Mouse (Mus musculus): ENCODE results near the gene Snx20. TPM values are rescaled to one million over a fixed set of nuclear protein-coding genes. Genes with fewer than 3 reads are reported as not detected.
"Not testable (repeated sequence)": the region's sequence is repeated elsewhere in the genome, so short reads cannot be mapped to it uniquely, and the experiment has no call there.

Snx20 gene
- polyA plus RNA-seq, 1 experiment from 2014 or later = 3.2 TPM

DNA sequence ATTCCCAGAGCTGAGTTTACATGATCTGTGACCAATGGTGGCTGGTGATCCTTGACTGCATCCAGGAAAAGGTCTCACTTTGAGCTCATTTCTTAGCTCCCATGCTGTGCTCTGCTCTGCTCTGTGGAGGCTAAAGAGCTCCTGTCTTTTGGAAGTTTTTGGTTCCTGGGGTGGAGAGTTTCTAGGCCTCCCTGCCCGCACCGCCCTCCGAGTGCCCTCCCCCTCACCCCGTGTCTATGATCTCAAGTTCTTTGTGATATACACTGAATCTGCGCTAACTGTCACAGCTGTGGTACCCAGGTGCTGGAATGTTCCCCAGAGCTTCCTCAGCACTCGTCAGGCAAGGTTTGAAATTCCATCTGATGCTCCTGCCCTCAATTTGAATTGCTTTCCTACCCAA lies 34.9 kb upstream of the Snx20 start:
- H3K4me2 ChIP-seq (ENCODE audit: low read depth, low read length) = no peak overlapping the region
- H3K36me3 ChIP-seq (ENCODE audit: control insufficient read depth, insufficient read depth) = no peaks in the 10 kb centered on the region
- H3K4me3 ChIP-seq (ENCODE audit: low read length) = no peak overlapping the region
- H3K4me1 ChIP-seq (ENCODE audit: control insufficient read depth, insufficient read depth, low read length) = no peaks in the 10 kb centered on the region
- 80% methylated on average over 6 of the region's 6 CpGs for WGBS
- no peak for ATAC-seq (replicated peaks; ENCODE audit: extremely low read depth, insufficient read depth, low FRiP score)
- H3K27me3 ChIP-seq (ENCODE audit: control insufficient read depth, insufficient read depth, low read length) = peaks cover 2% of the 10 kb centered on the region; the same call in 1 of the 2 replicates
- H3K27ac ChIP-seq (ENCODE audit: low read length) = no peak overlapping the region
- H3K9me3 ChIP-seq (replicated peaks; ENCODE audit: control insufficient read depth, low read length) = no peaks in the 10 kb centered on the region
- no peak overlapping the region for H3K9ac ChIP-seq (ENCODE audit: low read length)

GRCm38 (mm10) chr8:88668400-88669086 lies 32.6 kb upstream of the Snx20 start:
- WGBS = 65% methylated on average over 14 of the region's 14 CpGs
- H3K4me3 ChIP-seq (ENCODE audit: low read length) = no peak overlapping the region
- no peaks in the 10 kb centered on the region for H3K9me3 ChIP-seq (replicated peaks; ENCODE audit: control insufficient read depth, low read length)
- no peaks in the 10 kb centered on the region for H3K4me1 ChIP-seq (ENCODE audit: control insufficient read depth, insufficient read depth, low read length)
- no peaks in the 10 kb centered on the region for H3K36me3 ChIP-seq (ENCODE audit: control insufficient read depth, insufficient read depth)
- no peak overlapping the region for H3K4me2 ChIP-seq (ENCODE audit: low read depth, low read length)
- H3K9ac ChIP-seq (ENCODE audit: low read length) = no peak overlapping the region
- no peak overlapping the region for H3K27ac ChIP-seq (ENCODE audit: low read length)
- no peak for ATAC-seq (replicated peaks; ENCODE audit: extremely low read depth, insufficient read depth, low FRiP score)
- peaks cover 2% of the 10 kb centered on the region; the same call in 1 of the 2 replicates for H3K27me3 ChIP-seq (ENCODE audit: control insufficient read depth, insufficient read depth, low read length)

- 39% methylated on average over 1 of the region's 1 CpGs for WGBS
- Histone ChIP-seq H3K27ac (ENCODE audit: low read length) (no peak overlapping the region), H3K4me1 (ENCODE audit: control insufficient read depth, insufficient read depth, low read length) (no peaks in the 10 kb centered on the region), H3K36me3 (ENCODE audit: control insufficient read depth, insufficient read depth) (no peaks in the 10 kb centered on the region), H3K9me3 (replicated peaks; ENCODE audit: control insufficient read depth, low read length) (no peaks in the 10 kb centered on the region), H3K4me3 (ENCODE audit: low read length) (no peak overlapping the region), H3K27me3 (ENCODE audit: control insufficient read depth, insufficient read depth, low read length) (peaks cover 2% of the 10 kb centered on the region; the same call in 1 of the 2 replicates), H3K9ac (ENCODE audit: low read length) (no peak overlapping the region), H3K4me2 (ENCODE audit: low read depth, low read length) (no peak overlapping the region)
- no peak for ATAC-seq (replicated peaks; ENCODE audit: extremely low read depth, insufficient read depth, low FRiP score)
These were observed 30.5 kb upstream of the Snx20 start for GRCm38 (mm10) chr8:88666435-88666834.

DNA sequence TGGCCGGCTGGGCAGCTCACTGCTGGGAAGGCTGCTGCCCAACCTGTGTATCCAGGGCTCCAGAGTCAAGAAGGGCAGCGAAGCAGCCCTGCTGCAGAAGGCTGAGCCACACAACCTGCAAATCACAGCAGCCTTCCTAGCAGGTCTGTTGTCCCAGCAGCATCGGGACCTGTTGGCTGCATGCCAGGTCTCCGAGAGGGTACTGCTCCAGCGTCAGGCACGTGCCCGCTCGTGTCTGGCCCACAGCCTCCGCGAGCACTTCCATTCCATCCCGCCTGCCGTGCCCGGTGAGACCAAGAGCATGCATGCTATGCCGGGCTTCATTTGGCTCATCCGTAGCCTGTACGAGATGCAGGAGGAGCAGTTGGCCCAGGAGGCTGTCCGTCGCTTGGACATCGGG lies 29.0 kb upstream of the Snx20 start:
- Histone ChIP-seq H3K9me3 (replicated peaks; ENCODE audit: control insufficient read depth, low read length) (no peaks in the 10 kb centered on the region), H3K4me2 (ENCODE audit: low read depth, low read length) (no peak overlapping the region), H3K4me3 (ENCODE audit: low read length) (no peak overlapping the region), H3K4me1 (ENCODE audit: control insufficient read depth, insufficient read depth, low read length) (no peaks in the 10 kb centered on the region), H3K27ac (ENCODE audit: low read length) (no peak overlapping the region), H3K27me3 (ENCODE audit: control insufficient read depth, insufficient read depth, low read length) (peaks cover 2% of the 10 kb centered on the region; the same call in 1 of the 2 replicates), H3K36me3 (ENCODE audit: control insufficient read depth, insufficient read depth) (no peaks in the 10 kb centered on the region), H3K9ac (ENCODE audit: low read length) (no peak overlapping the region)
- no peak for ATAC-seq (replicated peaks; ENCODE audit: extremely low read depth, insufficient read depth, low FRiP score)
- WGBS = 70% methylated on average over 19 of the region's 19 CpGs

DNA sequence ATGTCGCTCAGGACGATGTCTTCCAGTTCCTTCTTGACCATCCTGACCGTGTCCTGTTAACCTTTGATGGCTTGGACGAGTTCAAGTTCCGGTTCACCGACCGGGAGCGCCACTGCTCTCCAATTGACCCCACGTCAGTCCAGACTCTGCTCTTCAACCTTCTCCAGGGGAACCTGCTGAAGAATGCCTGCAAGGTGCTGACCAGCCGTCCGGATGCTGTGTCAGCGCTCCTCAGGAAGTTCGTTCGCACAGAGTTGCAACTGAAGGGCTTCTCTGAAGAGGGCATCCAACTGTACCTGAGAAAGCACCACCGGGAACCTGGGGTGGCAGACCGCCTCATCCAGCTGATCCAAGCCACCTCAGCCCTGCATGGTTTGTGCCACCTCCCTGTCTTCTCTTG lies 28.2 kb upstream of the Snx20 start:
- Histone ChIP-seq H3K9me3 (replicated peaks; ENCODE audit: control insufficient read depth, low read length) (no peaks in the 10 kb centered on the region), H3K9ac (ENCODE audit: low read length) (no peak overlapping the region), H3K4me2 (ENCODE audit: low read depth, low read length) (no peak overlapping the region), H3K27ac (ENCODE audit: low read length) (no peak overlapping the region), H3K27me3 (ENCODE audit: control insufficient read depth, insufficient read depth, low read length) (peaks cover 2% of the 10 kb centered on the region; the same call in 1 of the 2 replicates), H3K4me3 (ENCODE audit: low read length) (no peak overlapping the region), H3K36me3 (ENCODE audit: control insufficient read depth, insufficient read depth) (no peaks in the 10 kb centered on the region), H3K4me1 (ENCODE audit: control insufficient read depth, insufficient read depth, low read length) (no peaks in the 10 kb centered on the region)
- 80% methylated on average over 16 of the region's 16 CpGs for WGBS
- no peak for ATAC-seq (replicated peaks; ENCODE audit: extremely low read depth, insufficient read depth, low FRiP score)

DNA sequence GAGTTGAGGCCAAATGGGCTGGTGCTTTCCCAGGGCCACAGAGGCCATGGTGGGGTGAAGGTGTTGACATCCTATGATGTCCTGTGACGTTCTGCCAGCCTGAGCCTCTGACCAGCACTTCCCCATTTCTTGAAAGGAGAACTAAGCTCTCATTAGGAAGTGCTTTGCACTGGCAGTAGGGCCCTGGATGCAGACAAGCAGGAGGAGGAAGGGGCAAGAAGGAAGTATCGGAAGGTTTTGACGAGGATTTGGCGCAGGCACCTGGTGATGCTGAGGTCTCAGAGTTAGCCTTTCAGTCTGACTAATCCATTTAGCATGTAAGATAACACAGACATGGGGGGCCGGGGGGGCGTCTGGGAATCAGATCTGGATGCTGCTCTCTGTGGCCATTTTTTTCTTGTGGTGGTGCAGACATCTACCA lies 26.5 kb upstream of the Snx20 start:
- no peaks in the 10 kb centered on the region for H3K9me3 ChIP-seq (replicated peaks; ENCODE audit: control insufficient read depth, low read length)
- H3K36me3 ChIP-seq (ENCODE audit: control insufficient read depth, insufficient read depth) = no peaks in the 10 kb centered on the region
- no peak overlapping the region for H3K9ac ChIP-seq (ENCODE audit: low read length)
- no peaks in the 10 kb centered on the region for H3K4me1 ChIP-seq (ENCODE audit: control insufficient read depth, insufficient read depth, low read length)
- no peak overlapping the region for H3K4me3 ChIP-seq (ENCODE audit: low read length)
- 48% methylated on average over 6 of the region's 6 CpGs for WGBS
- H3K27ac ChIP-seq (ENCODE audit: low read length) = no peak overlapping the region
- H3K4me2 ChIP-seq (ENCODE audit: low read depth, low read length) = no peak overlapping the region
- H3K27me3 ChIP-seq (ENCODE audit: control insufficient read depth, insufficient read depth, low read length) = no peaks in the 10 kb centered on the region
- ATAC-seq (replicated peaks; ENCODE audit: extremely low read depth, insufficient read depth, low FRiP score) = no peak

DNA sequence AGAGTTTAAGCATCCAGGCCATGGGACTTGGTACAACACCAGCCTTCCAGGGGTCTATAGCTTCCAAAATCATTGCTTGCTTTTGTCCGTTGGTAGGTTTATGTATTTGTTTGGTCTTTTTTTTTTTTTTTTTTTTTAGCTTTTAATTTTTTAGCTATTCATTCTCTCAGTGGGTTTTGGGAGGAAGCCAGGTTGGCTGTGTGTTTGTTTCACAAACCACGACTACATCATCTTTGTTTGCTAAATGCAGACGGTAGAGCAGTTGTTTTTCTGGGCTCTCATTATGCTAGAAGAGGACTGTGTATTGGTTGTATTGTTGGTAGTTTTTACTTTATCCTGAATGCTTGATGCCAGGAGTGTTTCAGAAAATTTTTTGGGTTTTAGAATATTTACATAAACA lies 23.9 kb upstream of the Snx20 start:
- no peak overlapping the region for H3K27ac ChIP-seq (ENCODE audit: low read length)
- no peak overlapping the region for H3K9ac ChIP-seq (ENCODE audit: low read length)
- WGBS = 72% methylated on average over 3 of the region's 3 CpGs
- no peaks in the 10 kb centered on the region for H3K27me3 ChIP-seq (ENCODE audit: control insufficient read depth, insufficient read depth, low read length)
- H3K36me3 ChIP-seq (ENCODE audit: control insufficient read depth, insufficient read depth) = no peaks in the 10 kb centered on the region
- H3K9me3 ChIP-seq (replicated peaks; ENCODE audit: control insufficient read depth, low read length) = no peaks in the 10 kb centered on the region
- no peak for ATAC-seq (replicated peaks; ENCODE audit: extremely low read depth, insufficient read depth, low FRiP score)
- no peak overlapping the region for H3K4me3 ChIP-seq (ENCODE audit: low read length)
- no peaks in the 10 kb centered on the region for H3K4me1 ChIP-seq (ENCODE audit: control insufficient read depth, insufficient read depth, low read length)
- H3K4me2 ChIP-seq (ENCODE audit: low read depth, low read length) = no peak overlapping the region

GRCm38 (mm10) chr8:88655334-88655733 lies 19.4 kb upstream of the Snx20 start:
- Histone ChIP-seq H3K9me3 (replicated peaks; ENCODE audit: control insufficient read depth, low read length) (no peaks in the 10 kb centered on the region), H3K9ac (ENCODE audit: low read length) (no peak overlapping the region), H3K4me1 (ENCODE audit: control insufficient read depth, insufficient read depth, low read length) (no peaks in the 10 kb centered on the region; the same call in 1 of the 2 replicates), H3K36me3 (ENCODE audit: control insufficient read depth, insufficient read depth) (no peaks in the 10 kb centered on the region), H3K4me2 (ENCODE audit: low read depth, low read length) (no peak overlapping the region), H3K27me3 (ENCODE audit: control insufficient read depth, insufficient read depth, low read length) (peaks cover 2% of the 10 kb centered on the region; the same call in 1 of the 2 replicates), H3K4me3 (ENCODE audit: low read length) (no peak overlapping the region), H3K27ac (ENCODE audit: low read length) (no peak overlapping the region)
- no peak for ATAC-seq (replicated peaks; ENCODE audit: extremely low read depth, insufficient read depth, low FRiP score)

- H3K27me3 ChIP-seq (ENCODE audit: control insufficient read depth, insufficient read depth, low read length); H3K4me1 ChIP-seq (ENCODE audit: control insufficient read depth, insufficient read depth, low read length); H3K9me3 ChIP-seq (replicated peaks; ENCODE audit: control insufficient read depth, low read length); H3K4me3 ChIP-seq (ENCODE audit: low read length); H3K27ac ChIP-seq (ENCODE audit: low read length); H3K36me3 ChIP-seq (ENCODE audit: control insufficient read depth, insufficient read depth); H3K9ac ChIP-seq (ENCODE audit: low read length); H3K4me2 ChIP-seq (ENCODE audit: low read depth, low read length); ATAC-seq (replicated peaks; ENCODE audit: extremely low read depth, insufficient read depth, low FRiP score): not testable (repeated sequence)
- 70% methylated on average over 4 of the region's 4 CpGs for WGBS
These were observed 15.2 kb upstream of the Snx20 start for GRCm38 (mm10) chr8:88651122-88651521.
